Mouse (Mus musculus) adrenal gland, adult (tissue): ENCODE measurements around the gene Cd164.

Experiments
- DNase-seq, 2 experiments: peaks; one replicate each; pipeline ENCODE4 v3.0.0; 2022 to 2023; ENCODE audit warnings: low spot score in 1 of 2; ENCODE audit not compliant: inconsistent age in 2 of 2

The Cd164 gene

GRCm38 (mm10) chr10:41491111-41491510 is 28.1 kb upstream of the Cd164 start:
- DNase-seq, result peak in 1 of 2 experiments; percentile 33

GRCm38 (mm10) chr10:41500941-41501340 is 18.3 kb upstream of the Cd164 start:
- peak; percentile 76 to 77 for DNase-seq

- DNase-seq, result no peak
Observed at GRCm38 (mm10) chr10:41504996-41505395, 14.2 kb upstream of the Cd164 start.

GRCm38 (mm10) chr10:41505446-41505845 is 13.8 kb upstream of the Cd164 start:
- peak; percentile 73 to 89 for DNase-seq

- peak in 1 of 2 experiments; percentile 66 for DNase-seq
Observed at GRCm38 (mm10) chr10:41509160-41509559, 10.1 kb upstream of the Cd164 start.

- DNase-seq, result no peak
Observed at GRCm38 (mm10) chr10:41514301-41514700, 4.9 kb upstream of the Cd164 start.

- peak in 1 of 2 experiments; percentile 64 for DNase-seq
Observed at GRCm38 (mm10) chr10:41514921-41515320, 4.3 kb upstream of the Cd164 start.

- DNase-seq, result peak; percentile 86 to 97
Observed at GRCm38 (mm10) chr10:41518508-41518980, 670 bp upstream of the Cd164 start.

GRCm38 (mm10) chr10:41519640-41520409 is 611 bp downstream of the Cd164 start:
- peak in 1 of 2 experiments; percentile 90 for DNase-seq

GRCm38 (mm10) chr10:41520410-41520673 is 1.1 kb downstream of the Cd164 start:
- DNase-seq, result no peak

- no peak for DNase-seq
Observed at GRCm38 (mm10) chr10:41523386-41523785, 4.2 kb downstream of the Cd164 start.

GRCm38 (mm10) chr10:41525696-41526095 is 6.5 kb downstream of the Cd164 start:
- DNase-seq, result no peak

GRCm38 (mm10) chr10:41529972-41530371 is 10.8 kb downstream of the Cd164 start:
- DNase-seq, result no peak

- no peak for DNase-seq
Observed at GRCm38 (mm10) chr10:41535991-41536390, 16.8 kb downstream of the Cd164 start.

- no peak for DNase-seq
Observed at GRCm38 (mm10) chr10:41536714-41537113, 17.5 kb downstream of the Cd164 start.

GRCm38 (mm10) chr10:41537226-41537982 is 18.2 kb downstream of the Cd164 start:
- no peak for DNase-seq

GRCm38 (mm10) chr10:41537983-41538330 is 18.7 kb downstream of the Cd164 start:
- DNase-seq, result no peak

- no peak for DNase-seq
Observed at GRCm38 (mm10) chr10:41538986-41539385, 19.8 kb downstream of the Cd164 start.

- DNase-seq, result no peak
Observed at GRCm38 (mm10) chr10:41542057-41542456, 22.8 kb downstream of the Cd164 start.

- no peak for DNase-seq
Observed at GRCm38 (mm10) chr10:41543439-41543838, 24.2 kb downstream of the Cd164 start.

GRCm38 (mm10) chr10:41543844-41544243 is 24.6 kb downstream of the Cd164 start:
- no peak for DNase-seq

GRCm38 (mm10) chr10:41544481-41545190 is 25.4 kb downstream of the Cd164 start:
- DNase-seq, result no peak
